Mouse (Mus musculus): ENCODE measurements around the gene Gm8914. TPM values are rescaled to one million over a fixed set of nuclear protein-coding genes. Genes with fewer than 3 reads are reported as not detected.
"Not testable (repeated sequence)": the region's sequence is repeated elsewhere in the genome, so short reads cannot be mapped to it uniquely, and the experiment has no call there.

The Gm8914 gene
- not detected in 2 replicates for polyA plus RNA-seq (2012)

DNA sequence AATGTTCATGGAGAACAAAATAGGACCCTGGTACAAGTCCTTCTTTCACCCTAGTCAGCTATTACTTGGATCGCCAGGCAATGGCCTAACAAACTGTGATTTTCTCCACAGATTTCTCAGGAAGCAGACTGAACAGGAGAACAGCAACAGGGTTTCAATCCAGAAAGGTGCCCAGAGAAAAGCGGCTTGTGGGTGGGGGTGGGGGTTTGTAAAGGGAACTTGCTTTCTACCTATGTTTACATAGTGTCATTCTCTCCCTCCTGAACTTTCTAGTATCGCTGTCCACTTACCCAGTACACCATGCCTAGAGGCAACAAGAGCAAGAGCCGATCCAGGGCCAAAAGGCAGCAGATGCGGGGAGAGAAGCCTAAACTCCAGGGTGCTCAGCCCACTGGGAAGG, at the start of gene Gm8914:
TSS of gene Gm8914 (plus strand) at position 301 of the 400 bp plus-strand sequence.
- TF ChIP-seq GATA1 (IDR thresholded peaks at IDR 0.05; ENCODE audit: low read length): not testable (repeated sequence)

Other genes with a start within 250 kb of the Gm8914 start
- gene Mageb2, start 148.4 kb upstream of the Gm8914 start, polyA plus RNA-seq (2012): not detected in 2 replicates
- not detected in 2 replicates for gene Gm5072, start 87.6 kb upstream of the Gm8914 start, polyA plus RNA-seq (2012)
- gene 1700084M14Rik, start 95.8 kb downstream of the Gm8914 start, polyA plus RNA-seq (2012): not detected in 2 replicates
- gene Gm14781, start 152.1 kb downstream of the Gm8914 start, polyA plus RNA-seq (2012): not detected in 2 replicates